Mouse (Mus musculus): ENCODE measurements around the gene Mcm9. TPM values are rescaled to one million over a fixed set of nuclear protein-coding genes. Genes with fewer than 3 reads are reported as not detected.

Mcm9 gene
- polyA plus RNA-seq, 1 experiment from 2014 or later = 15.7 TPM

DNA sequence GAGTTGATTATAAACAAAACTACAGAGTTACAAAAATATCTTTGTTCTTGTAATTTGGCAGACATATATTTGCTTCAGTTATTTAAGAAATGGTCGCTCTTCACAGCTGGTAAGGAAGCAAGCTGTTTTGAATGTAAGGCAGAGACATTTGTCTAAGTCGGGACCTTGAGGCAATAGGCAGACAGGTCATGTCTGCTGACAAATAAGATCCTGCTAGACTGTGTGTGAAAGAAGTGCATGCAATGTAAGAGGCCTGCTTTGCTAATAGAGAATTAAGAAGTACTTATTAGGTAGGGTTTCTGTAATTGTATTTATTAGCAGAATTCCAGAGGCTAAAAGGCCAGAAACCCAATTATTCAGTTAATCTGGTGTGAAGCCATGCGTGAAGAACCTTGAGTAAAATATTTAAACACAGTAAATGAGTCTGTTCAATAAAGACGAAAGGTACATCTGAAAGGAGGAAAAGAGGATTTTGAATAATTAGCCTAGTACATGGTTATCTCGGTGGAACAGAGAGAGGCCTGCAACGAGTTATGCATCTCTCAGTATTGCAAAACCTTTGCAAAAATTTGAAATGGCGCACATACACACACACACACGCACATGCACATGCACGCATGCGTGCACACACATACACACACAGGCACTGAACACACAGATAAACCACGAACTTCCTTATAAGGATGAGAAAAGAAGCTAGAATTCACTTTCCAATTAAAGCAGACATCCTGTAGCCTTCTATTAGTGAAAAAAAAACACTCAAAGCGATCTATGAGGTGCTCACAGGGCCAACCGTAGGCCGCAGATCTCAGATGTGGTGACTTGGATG is 112.3 kb downstream of the Mcm9 start:
- no peak for TF ChIP-seq CTCF (IDR thresholded peaks at IDR 0.05; ENCODE audit: low read depth)
- H3K9ac ChIP-seq = no peak overlapping the region
- ATAC-seq (ENCODE audit: insufficient read depth) = no peak
- H3K27ac ChIP-seq (ENCODE audit: low read depth) = peak overlapping the region; percentile 85
- WGBS = 66% methylated on average over 14 of the region's 14 CpGs
- no peaks in the 10 kb centered on the region for H3K36me3 ChIP-seq (ENCODE audit: insufficient read depth)
- H3K9me3 ChIP-seq (ENCODE audit: low read depth, low read length) = no peaks in the 10 kb centered on the region
- no peaks in the 10 kb centered on the region for H3K27me3 ChIP-seq (ENCODE audit: insufficient read depth, low read length)
- H3K4me2 ChIP-seq = no peak overlapping the region
- H3K4me1 ChIP-seq (ENCODE audit: insufficient read depth) = no peaks in the 10 kb centered on the region; the same call in 1 of the 2 replicates
- H3K4me3 ChIP-seq (ENCODE audit: low read depth, low read length) = no peak overlapping the region
- peak; percentile 44 for DNase-seq

DNA sequence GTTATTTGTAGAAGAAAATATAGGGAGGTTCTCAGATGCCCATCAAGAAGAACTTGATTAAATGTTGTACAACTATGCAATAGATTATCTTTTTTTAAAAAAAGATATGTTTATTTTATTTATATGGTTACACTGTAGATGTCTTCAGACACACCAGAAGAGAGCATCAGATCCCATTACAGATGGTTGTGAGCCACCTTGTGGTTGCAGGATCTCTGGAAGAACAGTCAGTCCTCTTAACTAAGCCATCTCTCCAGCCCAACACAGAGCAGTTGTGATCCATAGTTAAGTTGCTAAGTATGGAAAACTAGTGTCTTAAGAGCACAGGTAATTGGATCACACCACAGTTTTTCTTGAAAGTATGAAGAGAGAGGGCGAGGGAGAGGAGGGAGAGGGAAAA is 117.7 kb downstream of the Mcm9 start:
- 55% methylated on average over 1 of the region's 1 CpGs for WGBS
- Histone ChIP-seq H3K9ac (no peak overlapping the region), H3K27me3 (ENCODE audit: insufficient read depth, low read length) (no peaks in the 10 kb centered on the region), H3K9me3 (ENCODE audit: low read depth, low read length) (no peaks in the 10 kb centered on the region), H3K4me1 (ENCODE audit: insufficient read depth) (no peaks in the 10 kb centered on the region), H3K36me3 (ENCODE audit: insufficient read depth) (no peaks in the 10 kb centered on the region), H3K4me2 (no peak overlapping the region), H3K27ac (ENCODE audit: low read depth) (no peak overlapping the region), H3K4me3 (ENCODE audit: low read depth, low read length) (no peak overlapping the region)
- DNase-seq (no peak), ATAC-seq (ENCODE audit: insufficient read depth) (no peak)
- 0 out of 2 replicates have a peak, but pooled peaks have one; percentile 26 for TF ChIP-seq CTCF (IDR thresholded peaks at IDR 0.05; ENCODE audit: low read depth)

DNA sequence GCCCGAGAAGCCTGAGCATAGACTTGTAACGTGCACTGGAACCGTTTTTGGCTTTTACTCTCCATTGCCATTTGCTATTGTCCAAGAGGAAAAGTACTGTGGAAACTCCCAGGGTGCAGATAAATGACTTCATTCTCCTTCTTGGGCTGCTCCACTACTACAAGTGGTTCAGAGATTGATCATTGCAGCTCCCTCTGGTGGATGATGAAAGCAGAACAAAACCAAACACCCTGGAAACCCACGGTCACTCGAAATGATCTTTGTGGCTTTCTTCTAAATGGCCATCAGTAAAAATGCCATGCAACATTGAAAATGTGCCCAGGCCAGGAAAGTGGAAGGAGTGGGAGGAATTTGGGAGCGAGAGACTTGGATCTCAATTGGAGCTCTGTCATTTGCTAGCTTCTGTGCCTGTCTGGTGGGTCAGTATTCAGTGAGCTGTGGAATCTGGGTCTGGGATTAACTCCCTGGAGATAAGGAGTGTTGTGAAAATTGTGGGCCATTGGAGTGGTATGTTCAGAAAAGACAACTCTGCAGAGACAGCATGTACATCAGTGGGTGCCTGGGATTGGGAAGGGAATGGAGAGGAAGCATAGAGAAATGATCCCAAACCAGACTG is 121.0 kb downstream of the Mcm9 start:
- 22% methylated on average over 6 of the region's 6 CpGs for WGBS
- peak; percentile 87 for DNase-seq
- Histone ChIP-seq H3K4me2 (no peak overlapping the region), H3K4me3 (ENCODE audit: low read depth, low read length) (no peak overlapping the region), H3K9me3 (ENCODE audit: low read depth, low read length) (no peaks in the 10 kb centered on the region), H3K9ac (no peak overlapping the region), H3K27me3 (ENCODE audit: insufficient read depth, low read length) (no peaks in the 10 kb centered on the region), H3K27ac (ENCODE audit: low read depth) (no peak overlapping the region), H3K4me1 (ENCODE audit: insufficient read depth) (0 out of 2 replicates have a peak, but pooled peaks cover 1% of the 10 kb centered on the region), H3K36me3 (ENCODE audit: insufficient read depth) (no peaks in the 10 kb centered on the region)
- peak; percentile 81 for TF ChIP-seq CTCF (IDR thresholded peaks at IDR 0.05; ENCODE audit: low read depth)
- ATAC-seq (ENCODE audit: insufficient read depth) = peak; percentile 83; the same call in 1 of the 2 replicates

DNA sequence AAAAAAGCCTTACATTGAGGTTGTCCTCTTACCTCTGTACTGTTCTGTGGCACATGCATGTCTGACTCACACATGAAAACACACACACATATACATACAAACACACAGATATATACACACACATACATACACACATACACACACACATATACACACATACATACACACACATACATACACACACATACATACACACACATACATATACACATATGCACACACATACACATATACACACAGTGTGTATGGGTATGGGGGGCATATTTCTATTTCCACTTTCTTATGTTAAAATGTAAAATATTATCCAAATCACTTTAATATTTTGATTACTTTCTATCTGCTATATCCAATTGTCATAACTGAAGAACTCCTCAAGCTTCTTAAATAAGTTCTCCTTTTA is 121.6 kb downstream of the Mcm9 start:
- DNase-seq (no peak), ATAC-seq (ENCODE audit: insufficient read depth) (0 out of 2 replicates have a peak, but pooled peaks have one; percentile 39)
- no peaks in the 10 kb centered on the region for H3K27me3 ChIP-seq (ENCODE audit: insufficient read depth, low read length)
- TF ChIP-seq CTCF (IDR thresholded peaks at IDR 0.05; ENCODE audit: low read depth) = no peak
- no peak overlapping the region for H3K9ac ChIP-seq
- no peak overlapping the region for H3K4me3 ChIP-seq (ENCODE audit: low read depth, low read length)
- no peaks in the 10 kb centered on the region for H3K9me3 ChIP-seq (ENCODE audit: low read depth, low read length)
- no peaks in the 10 kb centered on the region for H3K36me3 ChIP-seq (ENCODE audit: insufficient read depth)
- 0 out of 2 replicates have a peak, but pooled peaks cover 3% of the 10 kb centered on the region for H3K4me1 ChIP-seq (ENCODE audit: insufficient read depth)
- H3K4me2 ChIP-seq = no peak overlapping the region
- H3K27ac ChIP-seq (ENCODE audit: low read depth) = no peak overlapping the region

DNA sequence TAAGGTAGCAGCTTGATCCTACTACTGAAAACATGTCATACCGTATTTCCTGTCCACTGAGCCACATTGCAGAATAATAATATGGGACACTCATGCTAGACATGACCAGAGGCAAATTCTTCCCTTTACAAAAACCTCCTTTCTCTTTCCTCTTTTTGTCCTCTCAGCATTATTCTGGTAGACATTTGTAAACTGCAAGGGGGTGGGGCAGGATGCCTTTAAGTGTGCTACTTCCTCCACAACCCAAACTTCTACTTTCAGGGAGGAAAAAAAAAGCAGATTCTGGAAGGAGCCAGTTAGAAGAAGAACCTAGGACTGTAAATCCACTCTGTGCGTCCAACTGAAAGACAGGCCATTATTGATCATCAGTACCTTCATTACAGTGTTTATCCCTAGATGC is 124.7 kb downstream of the Mcm9 start:
- no peak for TF ChIP-seq CTCF (IDR thresholded peaks at IDR 0.05; ENCODE audit: low read depth)
- Histone ChIP-seq H3K27ac (ENCODE audit: low read depth) (no peak overlapping the region), H3K36me3 (ENCODE audit: insufficient read depth) (no peaks in the 10 kb centered on the region), H3K27me3 (ENCODE audit: insufficient read depth, low read length) (no peaks in the 10 kb centered on the region), H3K4me3 (ENCODE audit: low read depth, low read length) (no peak overlapping the region), H3K9ac (no peak overlapping the region), H3K4me2 (no peak overlapping the region), H3K9me3 (ENCODE audit: low read depth, low read length) (no peaks in the 10 kb centered on the region), H3K4me1 (ENCODE audit: insufficient read depth) (peaks cover 3% of the 10 kb centered on the region; the same call in 1 of the 2 replicates)
- WGBS = 84% methylated on average over 2 of the region's 2 CpGs
- ATAC-seq (ENCODE audit: insufficient read depth) = no peak
- DNase-seq = no peak

DNA sequence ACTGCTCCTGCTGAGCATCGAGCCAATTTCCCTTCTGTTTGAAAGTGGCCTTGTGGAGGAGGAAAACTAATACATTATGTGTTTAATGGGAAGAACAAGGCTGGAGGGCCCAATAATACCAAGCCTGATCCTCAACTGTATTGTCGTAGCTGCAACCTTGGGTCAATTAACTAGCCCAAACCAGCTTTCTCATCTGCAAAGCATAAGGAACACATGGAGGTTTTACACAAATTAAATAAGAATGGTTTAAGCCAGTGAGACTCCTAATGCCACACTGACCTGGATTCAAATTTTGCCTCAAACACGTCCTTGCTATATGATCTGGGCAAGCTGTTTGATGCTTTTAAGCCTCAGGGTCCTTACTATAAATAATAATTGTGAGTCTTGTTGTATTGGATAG is 125.2 kb downstream of the Mcm9 start:
- H3K36me3 ChIP-seq (ENCODE audit: insufficient read depth) = no peaks in the 10 kb centered on the region
- H3K4me2 ChIP-seq = no peak overlapping the region
- ATAC-seq (ENCODE audit: insufficient read depth) (no peak), DNase-seq (no peak)
- H3K9ac ChIP-seq = no peak overlapping the region
- H3K27ac ChIP-seq (ENCODE audit: low read depth) = 0 out of 2 replicates have a peak overlapping the region, but pooled peaks have one; percentile 5
- H3K27me3 ChIP-seq (ENCODE audit: insufficient read depth, low read length) = no peaks in the 10 kb centered on the region
- TF ChIP-seq CTCF (IDR thresholded peaks at IDR 0.05; ENCODE audit: low read depth) = no peak
- no peaks in the 10 kb centered on the region for H3K9me3 ChIP-seq (ENCODE audit: low read depth, low read length)
- WGBS = 62% methylated on average over 3 of the region's 3 CpGs
- H3K4me3 ChIP-seq (ENCODE audit: low read depth, low read length) = no peak overlapping the region
- peaks cover 3% of the 10 kb centered on the region; the same call in 1 of the 2 replicates for H3K4me1 ChIP-seq (ENCODE audit: insufficient read depth)
